Mouse (Mus musculus) midbrain, embryonic 11.5 days (tissue): ENCODE measurements around the gene Ess2. TPM values are rescaled to one million over a fixed set of nuclear protein-coding genes. Genes with fewer than 3 reads are reported as not detected.

ENCODE experiments used
- ATAC-seq: fragments of 200-750 bp; cut with Nextera tagmentation; 2 replicates; pipeline ENCODE4 v1.8.0; 2017; ENCODE audit warnings: moderate TSS enrichment, moderate library complexity; ENCODE audit not compliant: low FRiP score
- DNase-seq: peaks from one replicate; pipeline ENCODE4 v3.0.0; 2015; ENCODE audit warnings: low spot score; ENCODE audit errors: missing footprints
- H3K27ac ChIP-seq: fragments of 300-500 bp; sonication (generic); 2 replicates; pipeline ENCODE4 v1.5.1; 2014; ENCODE audit warnings: low read depth, low read length
- H3K27me3 ChIP-seq: fragments of 300-500 bp; sonication (generic); 2 replicates; pipeline ENCODE4 v1.6.1; 2014; ENCODE audit warnings: mild to moderate bottlenecking, low read length, moderate library complexity, mixed read lengths; ENCODE audit not compliant: control insufficient read depth, insufficient read depth
- H3K36me3 ChIP-seq: fragments of 300-500 bp; sonication (generic); 2 replicates; pipeline ENCODE4 v1.6.1; 2014; ENCODE audit warnings: mild to moderate bottlenecking, low read length, moderate library complexity, mixed read lengths; ENCODE audit not compliant: control insufficient read depth, insufficient read depth
- H3K4me1 ChIP-seq: fragments of 300-500 bp; sonication (generic); 2 replicates; pipeline ENCODE4 v1.6.1; 2014; ENCODE audit warnings: low read length; ENCODE audit not compliant: control insufficient read depth, insufficient read depth
- H3K4me2 ChIP-seq: fragments of 300-500 bp; sonication (generic); 2 replicates; pipeline ENCODE4 v1.6.1; 2014; ENCODE audit warnings: mild to moderate bottlenecking, moderate library complexity
- H3K4me3 ChIP-seq: fragments of 300-500 bp; sonication (generic); 2 replicates; pipeline ENCODE4 v1.5.1; 2014; ENCODE audit warnings: low read depth, low read length
- H3K9ac ChIP-seq: fragments of 300-500 bp; sonication (generic); 2 replicates; pipeline ENCODE4 v1.6.1; 2014; ENCODE audit warnings: low read length
- H3K9me3 ChIP-seq: fragments of 300-500 bp; sonication (generic); 2 replicates; pipeline ENCODE4 v1.6.1; 2016; ENCODE audit warnings: low read length; ENCODE audit not compliant: control insufficient read depth
- WGBS: fragments of 180-500 bp; shearing (Covaris S2); extraction: QIAGEN DNeasy Blood & Tissue Kit; methylation state at CpG from one replicate; pipeline ENCODE4 v1.1.7; 2014; 5-methylcytosine and 5-hydroxymethylcytosine counted together
- polyA plus RNA-seq: library from polyadenylated mRNA; unstranded; fragments of >200 nt; fragmentation: Nextera tagmentation; extraction: Ambion mirVana; gene quantifications from 2 replicates; pipeline ENCODE4 v1.2.1, GENCODE M21; 2014

Ess2 gene
- polyA plus RNA-seq, 1 experiment from 2014 or later, result 39.4 TPM

- no peak overlapping the region for H3K4me2 ChIP-seq
- peaks cover 20% of the 10 kb centered on the region for H3K36me3 ChIP-seq
Measured at GRCm38 (mm10) chr16:17851331-17851730, 59.8 kb downstream of the Ess2 start.

More at GRCm38 (mm10) chr16:17851331-17851730, 59.8 kb downstream of the Ess2 start:
- no peak overlapping the region for H3K27ac ChIP-seq
- no peak overlapping the region for H3K9ac ChIP-seq
- no peaks in the 10 kb centered on the region for H3K27me3 ChIP-seq
- ATAC-seq (no peak), DNase-seq (peak; percentile 77)
- 96% methylated on average over 5 of the region's 5 CpGs for WGBS
- no peak overlapping the region for H3K4me3 ChIP-seq
- no peaks in the 10 kb centered on the region for H3K4me1 ChIP-seq
- H3K9me3 ChIP-seq, result no peaks in the 10 kb centered on the region

Other genes with a start within 250 kb of the Ess2 start
- gene Med15, start 178.5 kb downstream of the Ess2 start, polyA plus RNA-seq, result 28.9 and 29.4 TPM in 2 replicates
- 38.7 and 39.5 TPM in 2 replicates for gene Klhl22, start 151.7 kb downstream of the Ess2 start, polyA plus RNA-seq
- gene Scarf2, start 114.1 kb downstream of the Ess2 start, polyA plus RNA-seq, result 3.8 and 4.4 TPM in 2 replicates
- gene B830017H08Rik, start 78.2 kb downstream of the Ess2 start, polyA plus RNA-seq, result 0.21 and 0.37 TPM in 2 replicates
- 2.2 and 2.3 TPM in 2 replicates for gene Car15, start 73.0 kb downstream of the Ess2 start, polyA plus RNA-seq
- gene Gm20518, start 19.7 kb downstream of the Ess2 start, polyA plus RNA-seq, result 0.16 and 0.25 TPM in 2 replicates
- not detected in 2 replicates for gene Tssk1, start 17.1 kb downstream of the Ess2 start, polyA plus RNA-seq
- gene Dgcr2, start 12.8 kb downstream of the Ess2 start, polyA plus RNA-seq, result 74.2 and 83.3 TPM in 2 replicates
- 0.15 TPM in 1 of 2 replicates, not detected in the other for gene Tssk2, start 12.7 kb downstream of the Ess2 start, polyA plus RNA-seq
- 0.95 and 1.1 TPM in 2 replicates for gene Gsc2, start 3.7 kb upstream of the Ess2 start, polyA plus RNA-seq
- 96.5 and 97.6 TPM in 2 replicates for gene Slc25a1, start 16.9 kb upstream of the Ess2 start, polyA plus RNA-seq
- not detected in 2 replicates for gene Vpreb2, start 69.1 kb upstream of the Ess2 start, polyA plus RNA-seq
- 128 and 134 TPM in 2 replicates for gene Dgcr6, start 141.5 kb upstream of the Ess2 start, polyA plus RNA-seq
- gene Prodh, start 178.9 kb upstream of the Ess2 start, polyA plus RNA-seq, result 6.9 and 7.6 TPM in 2 replicates
- gene Rtn4r, start 216.3 kb upstream of the Ess2 start, polyA plus RNA-seq, result 2.2 and 2.7 TPM in 2 replicates